Mouse (Mus musculus) CD4-positive, CD25-positive, alpha-beta regulatory T cell, adult 2 months (primary cell): ENCODE results near the gene Tln2.

ENCODE experiments used
- DNase-seq: peaks from one replicate; pipeline ENCODE4 v3.0.0-alpha.2; 2012; ENCODE audit warnings: low read depth, low spot score

Gene Tln2

GRCm38 (mm10) chr9:67546650-67547049 lies 12.9 kb downstream of the Tln2 start:
- DNase-seq: no peak

DNA sequence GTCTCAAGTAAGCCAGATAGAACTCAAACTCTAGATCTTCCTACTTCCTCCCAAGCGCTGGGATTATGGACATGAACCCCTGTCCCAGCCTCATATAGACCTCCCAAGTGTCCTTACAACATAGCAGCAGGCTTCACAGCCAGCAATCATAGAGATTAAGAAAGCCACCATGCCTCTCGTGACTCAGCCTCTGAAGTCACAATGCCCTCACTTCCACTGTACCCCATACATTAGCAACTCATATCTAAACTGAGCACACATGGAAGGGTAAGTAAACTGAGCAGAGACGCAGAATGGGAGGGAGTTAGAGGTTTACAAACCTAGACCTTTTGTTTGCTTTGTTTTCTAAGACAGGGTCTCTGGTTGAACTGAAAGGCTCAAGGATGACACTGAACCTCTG lies 13.7 kb downstream of the Tln2 start:
- DNase-seq: no peak

DNA sequence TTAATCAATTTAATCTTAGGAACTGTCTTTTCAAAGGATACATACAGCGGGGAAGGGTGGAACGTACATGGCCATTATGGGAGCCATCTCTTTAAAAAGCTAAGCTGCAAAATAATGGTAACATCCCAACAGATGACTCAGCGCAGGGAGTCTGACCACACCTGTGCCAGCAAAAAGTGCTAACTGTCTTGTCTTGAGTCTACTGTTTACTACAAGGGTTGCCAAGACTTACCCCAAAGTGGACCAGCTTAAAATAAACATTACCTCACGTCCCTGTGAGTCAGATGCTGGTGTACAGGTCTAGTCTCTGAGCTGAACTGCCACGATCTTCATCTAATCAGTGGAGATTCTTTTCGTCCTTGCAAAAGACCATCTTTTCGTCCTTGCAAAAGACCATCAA lies 14.7 kb downstream of the Tln2 start:
- no peak for DNase-seq

GRCm38 (mm10) chr9:67541948-67542347 lies 17.6 kb downstream of the Tln2 start:
- DNase-seq: no peak

GRCm38 (mm10) chr9:67539776-67540706 lies 19.5 kb downstream of the Tln2 start:
- DNase-seq: no peak

GRCm38 (mm10) chr9:67534420-67534819 lies 25.1 kb downstream of the Tln2 start:
- no peak for DNase-seq

GRCm38 (mm10) chr9:67533260-67533659 lies 26.2 kb downstream of the Tln2 start:
- DNase-seq: no peak

DNA sequence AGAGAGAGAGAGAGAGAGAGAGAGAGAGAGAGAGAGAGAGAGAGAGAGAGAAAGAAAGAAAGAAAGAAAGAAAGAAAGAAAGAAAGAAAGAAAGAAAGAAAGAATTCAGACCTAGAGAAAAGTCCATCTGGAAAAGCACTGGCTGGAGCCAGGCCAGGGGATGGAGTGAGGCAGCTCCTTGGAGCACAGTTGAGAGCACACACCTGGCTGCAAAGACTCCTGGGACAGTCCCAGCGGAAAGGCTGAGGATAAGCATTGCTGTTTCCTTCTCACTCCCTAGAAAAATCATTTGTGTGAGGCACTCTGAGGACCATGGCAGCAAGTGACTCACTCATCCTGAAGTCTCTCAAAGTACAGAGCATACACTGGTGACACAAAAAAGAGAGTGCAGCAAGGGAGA lies 26.9 kb downstream of the Tln2 start:
- no peak for DNase-seq

GRCm38 (mm10) chr9:67529600-67529999 lies 29.9 kb downstream of the Tln2 start:
- DNase-seq: no peak

GRCm38 (mm10) chr9:67527726-67528125 lies 31.8 kb downstream of the Tln2 start:
- DNase-seq: no peak

DNA sequence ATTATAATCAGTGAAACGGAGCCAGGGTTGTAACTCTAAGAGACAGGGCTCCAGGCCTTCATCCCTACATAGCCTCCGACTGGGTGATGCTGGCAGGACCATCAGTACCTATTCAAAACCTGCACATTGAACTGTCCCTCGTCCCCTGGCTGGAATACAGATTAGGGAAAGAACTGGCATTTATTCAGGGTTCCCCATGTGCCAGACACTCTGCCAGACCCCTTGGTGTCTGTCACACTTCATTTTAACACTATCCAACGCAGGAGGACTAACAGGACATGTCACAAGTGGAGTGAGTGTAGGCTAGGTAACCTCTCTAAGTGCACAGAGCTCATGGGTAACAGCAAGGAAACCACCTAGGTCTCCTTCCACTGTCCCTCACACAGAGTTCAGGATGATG lies 37.8 kb downstream of the Tln2 start:
- no peak for DNase-seq

DNA sequence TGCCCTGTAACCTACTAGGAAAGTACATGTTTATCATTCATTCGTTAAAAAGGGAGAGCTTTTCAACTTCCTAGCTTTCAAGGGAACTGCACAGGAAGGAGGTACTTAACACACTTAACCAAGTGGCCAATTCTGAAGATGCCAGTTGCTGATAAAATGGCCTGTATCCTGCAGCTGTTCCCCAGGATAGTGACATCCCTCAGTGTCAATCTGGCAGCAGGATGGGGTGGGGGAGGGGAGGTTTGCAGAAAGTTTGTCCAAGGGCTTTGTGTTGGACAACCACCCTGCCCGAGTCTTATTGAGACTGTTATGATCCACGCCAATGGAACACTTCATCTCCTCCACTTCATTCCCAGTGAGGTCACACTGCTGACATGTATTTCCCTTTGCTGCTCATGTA lies 50.0 kb downstream of the Tln2 start:
- no peak for DNase-seq

DNA sequence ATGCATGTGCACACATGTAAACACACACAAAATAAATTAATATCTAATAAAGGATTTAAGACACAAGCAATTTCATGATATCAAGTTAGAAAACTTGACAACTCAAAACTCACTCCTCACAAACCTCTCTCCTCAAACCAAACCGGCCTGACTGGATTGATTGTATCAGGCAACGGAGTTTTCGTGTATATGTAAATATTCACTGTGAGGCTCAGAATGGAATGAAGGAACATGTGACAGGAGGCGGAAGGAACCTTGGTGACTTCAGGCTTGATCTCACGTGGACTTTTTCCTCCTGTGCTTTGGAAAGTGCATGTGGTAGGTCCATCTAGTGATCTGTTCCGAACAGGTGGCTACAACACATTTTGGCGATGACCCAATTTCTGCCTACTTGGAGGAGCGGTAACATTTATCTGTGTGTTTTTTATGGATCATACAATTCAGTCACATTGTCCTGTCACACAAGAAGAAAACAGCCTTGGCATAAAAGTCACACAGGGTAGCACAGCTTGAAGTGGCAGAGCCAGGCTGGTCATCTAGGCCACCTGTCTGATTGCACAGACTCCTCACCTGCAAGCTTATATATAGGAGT lies 54.7 kb downstream of the Tln2 start:
- no peak for DNase-seq

DNA sequence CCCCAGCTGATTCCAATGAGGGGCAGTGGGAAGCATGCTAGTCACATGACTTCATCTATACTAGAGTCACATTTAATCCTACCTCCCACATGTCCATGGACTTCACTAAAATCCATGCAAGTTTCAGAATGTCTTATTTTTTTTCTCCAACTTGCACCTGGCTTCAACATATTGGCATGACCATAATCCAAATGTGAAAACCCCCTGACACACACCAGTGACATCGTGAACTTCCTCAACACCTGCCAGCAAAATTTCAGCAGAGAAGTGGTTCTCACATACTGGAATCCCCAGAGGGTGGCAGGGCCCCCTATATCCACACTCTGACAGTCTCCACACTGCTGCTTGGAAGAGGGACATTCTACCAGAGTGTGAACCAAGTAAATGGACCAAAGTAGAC lies 57.7 kb downstream of the Tln2 start:
- no peak for DNase-seq

DNA sequence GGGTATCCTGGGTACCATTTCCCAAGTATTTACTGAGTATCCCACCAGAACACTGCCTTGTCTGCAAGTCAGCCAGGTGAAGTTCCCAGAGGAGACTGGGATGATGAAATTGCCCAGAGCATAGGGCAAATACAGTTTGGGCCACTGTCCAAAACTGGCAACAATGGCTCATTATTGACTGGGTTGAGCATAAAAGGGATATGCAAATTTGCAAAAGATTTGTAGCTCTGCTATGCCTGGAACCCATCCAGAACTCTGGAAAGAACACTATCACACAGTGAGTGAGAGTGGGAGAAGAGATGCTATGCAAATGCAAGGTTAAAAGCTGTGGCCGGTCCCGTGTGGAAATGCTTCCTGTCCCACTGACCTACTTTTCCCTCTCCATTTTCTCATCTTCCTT lies 63.1 kb downstream of the Tln2 start:
- DNase-seq: no peak

- DNase-seq: no peak
Measured at GRCm38 (mm10) chr9:67495350-67495749, 64.2 kb downstream of the Tln2 start.

- DNase-seq: no peak
Measured at GRCm38 (mm10) chr9:67493876-67494552, 65.5 kb downstream of the Tln2 start.

DNA sequence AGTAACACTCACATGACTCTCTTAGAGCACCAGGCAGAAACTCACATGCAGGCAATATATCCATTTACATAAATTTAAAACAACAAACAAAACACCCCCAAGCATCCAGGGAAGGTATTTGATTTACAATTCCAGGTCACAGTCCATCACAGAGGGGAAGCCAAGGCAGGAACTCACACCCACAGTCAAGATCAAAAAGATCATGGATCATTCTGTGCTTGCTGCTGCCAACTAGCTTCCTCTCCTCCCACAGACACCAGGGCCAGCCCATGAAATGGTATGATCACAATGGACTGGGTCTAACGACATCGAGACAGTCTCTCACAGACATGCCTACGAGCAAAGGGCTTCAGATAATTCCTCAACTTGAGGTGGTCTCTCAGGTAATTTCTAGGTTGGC lies 70.1 kb downstream of the Tln2 start:
- no peak for DNase-seq

GRCm38 (mm10) chr9:67486621-67487020 lies 72.9 kb downstream of the Tln2 start:
- DNase-seq: no peak

DNA sequence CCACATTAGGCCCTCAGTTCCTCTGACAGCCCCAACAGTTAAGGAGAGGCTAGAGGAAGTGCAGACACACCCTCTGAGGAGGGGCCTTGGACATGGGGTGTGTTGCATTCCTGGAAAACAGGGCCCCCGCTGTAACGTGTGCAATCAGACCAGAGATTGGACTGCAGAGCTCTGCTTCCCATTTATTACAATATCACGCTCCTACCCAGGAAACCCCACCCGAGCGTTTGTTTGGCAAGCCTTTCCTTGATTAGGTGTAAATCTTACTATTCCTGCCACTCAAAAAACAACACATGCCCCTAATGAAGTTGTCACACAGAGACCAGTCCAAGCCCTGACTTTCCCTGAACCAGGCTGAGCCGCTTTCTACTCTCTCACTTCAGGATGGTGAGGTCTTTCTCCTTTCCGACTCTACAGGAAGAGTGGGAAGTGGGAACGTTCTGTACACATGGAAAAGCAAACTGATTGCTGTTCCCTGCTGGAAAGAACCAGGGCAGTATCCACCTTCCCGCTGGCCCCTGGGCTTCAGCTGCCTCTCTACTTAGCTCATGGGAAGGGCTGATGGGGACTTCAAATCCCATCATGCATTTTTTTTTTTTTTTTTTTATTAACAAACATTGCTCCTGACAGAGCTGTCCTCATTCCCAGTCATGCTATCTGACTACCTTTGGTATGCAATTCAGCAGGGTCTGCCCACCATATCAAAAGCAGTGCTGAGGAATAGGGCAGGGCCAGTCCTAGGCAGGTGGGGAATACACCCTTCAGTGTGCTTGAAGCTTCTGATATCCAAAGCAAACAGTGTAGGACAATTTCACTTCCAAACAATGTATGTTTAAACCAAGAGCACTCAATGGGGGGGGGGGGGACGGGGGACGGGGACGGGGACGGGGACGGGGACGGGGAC lies 74.1 kb downstream of the Tln2 start:
- no peak for DNase-seq

DNA sequence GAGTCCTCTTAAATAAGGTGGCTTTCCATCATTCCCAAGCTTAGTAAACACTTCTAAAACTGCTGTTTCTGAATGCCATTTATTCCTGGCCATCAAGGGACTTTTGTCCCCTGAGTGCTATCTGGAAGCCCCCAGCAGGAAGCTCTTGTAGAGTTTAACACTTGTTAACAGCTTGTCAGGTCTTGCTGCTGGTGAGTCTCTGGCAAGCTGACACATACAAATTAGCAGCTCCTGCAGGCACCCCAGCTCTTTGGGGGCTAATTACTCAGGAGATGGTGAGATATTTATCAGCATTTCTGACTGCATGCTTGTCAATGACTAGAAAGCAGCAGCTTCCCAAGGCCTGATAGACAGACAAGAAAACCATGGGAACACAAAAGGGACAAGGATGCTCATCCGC lies 77.2 kb downstream of the Tln2 start:
- no peak for DNase-seq

DNA sequence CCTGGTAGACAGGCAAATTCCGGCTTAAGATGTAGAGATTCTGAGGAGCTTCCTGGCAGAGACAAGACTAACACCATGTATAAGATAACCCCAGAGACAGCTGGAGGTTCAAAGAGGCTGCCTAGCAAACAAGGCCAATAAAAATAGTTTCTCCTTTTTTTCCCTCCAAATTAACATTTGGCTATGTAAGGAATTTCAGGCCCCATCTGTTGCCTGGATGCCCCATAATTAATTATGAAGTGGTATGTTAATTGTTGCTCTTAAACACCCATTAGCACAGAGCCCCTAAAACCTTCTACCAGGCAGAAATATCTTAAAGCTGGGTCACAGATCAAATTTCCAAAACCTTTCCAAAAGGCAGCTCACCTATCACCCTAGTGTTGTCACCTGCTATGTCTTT lies 77.7 kb downstream of the Tln2 start:
- no peak for DNase-seq
